Mouse (Mus musculus): ENCODE data around the gene Tex38.

DNA sequence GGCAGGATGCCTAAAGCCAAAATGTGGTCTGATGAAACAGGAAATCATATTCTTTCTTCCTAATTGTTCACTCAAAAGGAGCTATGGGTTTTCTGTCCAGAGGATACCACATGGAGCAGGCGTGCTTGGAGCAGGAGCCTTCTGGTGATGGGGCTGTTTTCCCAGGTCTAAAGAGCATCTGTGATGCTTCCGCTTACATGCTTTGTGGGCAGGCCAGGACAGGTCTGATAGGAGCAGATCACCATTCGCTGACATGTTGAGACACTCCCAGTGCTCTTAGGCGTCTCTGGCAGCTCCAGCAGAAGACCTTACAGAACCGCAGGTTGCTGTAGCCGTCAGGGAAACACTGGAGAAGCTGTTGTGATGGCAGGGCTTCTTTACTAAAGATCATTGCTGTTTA, 5.8 kb downstream of the Tex38 start:
- TF ChIP-seq CTCF (IDR thresholded peaks at IDR 0.05; ENCODE audit: low read depth, low read length) (no peak), POLR2A (IDR thresholded peaks at IDR 0.05; ENCODE audit: borderline replicate concordance, low read depth, low read length) (no peak)
